Mouse (Mus musculus) heart, postnatal 36 days (tissue): ENCODE results near the gene Pptc7. TPM values are rescaled to one million over a fixed set of nuclear protein-coding genes. Genes with fewer than 3 reads are reported as not detected.

ENCODE experiments used
- DNase-seq, 2 experiments: peaks; one replicate each; pipeline ENCODE4 v3.0.0; 2021 to 2022
- intact Hi-C: fragments of 180-260 bp; cut with DNase I; formaldehyde crosslinking; loops from one replicate; pipeline ENCODE4 v1.15.1; 2025
- total RNA-seq, 2 experiments: library from RNA; stranded (reverse); gene quantifications; 2 replicates each; pipeline ENCODE4 v1.2.3; 2021

The Pptc7 gene
- 10 to 100 TPM; 89.5 to 98.4 TPM for total RNA-seq

DNA sequence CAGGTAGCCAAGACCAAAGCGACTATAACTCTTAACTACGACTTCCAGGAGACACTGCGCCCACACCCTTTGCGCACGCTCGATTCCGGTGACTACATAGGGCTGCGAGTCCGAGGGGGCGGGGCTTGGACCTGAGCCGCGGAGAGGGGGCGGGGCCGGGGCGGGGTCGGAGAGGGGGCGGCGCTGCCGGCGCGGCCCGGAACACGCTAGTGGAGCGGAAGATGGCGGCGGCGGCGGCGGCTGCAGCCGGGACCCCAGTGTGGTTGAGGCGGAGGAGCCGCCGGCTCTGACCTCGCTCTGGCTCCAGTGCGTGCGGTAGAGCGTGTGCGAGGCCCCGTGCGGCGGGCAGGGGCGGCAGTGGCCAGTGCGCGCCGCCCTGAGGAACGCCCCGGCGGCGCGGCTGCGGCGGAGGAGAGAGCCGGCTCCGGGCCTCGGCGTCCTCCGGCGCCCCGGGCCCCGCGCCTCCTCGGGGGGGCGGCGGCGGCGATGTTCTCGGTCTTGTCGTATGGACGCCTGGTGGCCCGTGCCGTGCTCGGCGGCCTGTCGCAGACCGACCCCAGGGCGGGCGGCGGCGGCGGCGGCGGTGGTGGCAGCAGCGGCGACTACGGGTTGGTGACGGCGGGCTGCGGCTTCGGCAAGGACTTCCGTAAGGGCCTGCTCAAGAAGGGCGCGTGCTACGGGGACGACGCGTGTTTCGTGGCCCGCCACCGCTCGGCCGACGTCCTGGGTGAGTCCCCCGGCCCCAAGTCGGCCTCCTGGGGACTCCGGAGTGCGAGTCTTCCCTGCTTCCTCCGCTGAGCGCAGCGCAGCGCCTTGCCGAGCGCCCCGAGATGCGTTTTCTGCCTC, at the start of gene Pptc7:
Gene Pptc7 (plus strand): TSS at position 183 of the 846 bp plus-strand sequence.
- peak; percentile 88 to 90 for DNase-seq
- intact Hi-C loops, result no loop called here

DNA sequence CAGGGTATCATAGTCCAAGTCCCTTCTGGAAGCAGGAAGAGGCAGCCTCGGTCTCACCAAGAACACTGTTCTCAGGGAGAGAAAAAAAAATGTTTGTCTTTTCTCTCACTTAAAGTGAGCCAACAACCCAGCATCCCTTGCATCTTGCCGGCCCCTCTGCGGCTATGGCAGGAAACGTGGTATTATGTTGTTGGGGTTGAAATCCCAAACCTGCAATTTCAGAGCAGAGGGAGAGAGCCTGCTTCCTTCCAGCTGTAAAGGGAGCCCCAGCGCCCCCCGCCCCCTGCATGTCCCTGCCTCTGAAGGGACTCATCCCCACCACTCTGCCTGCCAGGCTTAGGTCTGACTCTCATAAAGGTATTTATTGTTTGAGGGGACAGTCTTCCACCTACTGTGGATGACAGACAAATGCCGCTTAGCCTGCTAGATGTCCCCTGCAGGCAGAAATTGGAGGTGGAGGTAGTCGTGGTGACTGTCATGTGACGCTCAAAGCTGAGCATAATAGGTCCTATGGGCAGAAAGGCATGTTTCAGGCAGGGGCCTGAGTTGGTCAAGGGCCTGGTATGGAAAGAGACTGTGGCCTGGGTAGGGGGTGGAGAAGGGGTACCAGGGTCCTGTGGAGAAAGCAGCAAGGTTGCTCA, 48.8 kb upstream of the Pptc7 start:
- intact Hi-C loops, result no loop called here
- DNase-seq, result no peak

DNA sequence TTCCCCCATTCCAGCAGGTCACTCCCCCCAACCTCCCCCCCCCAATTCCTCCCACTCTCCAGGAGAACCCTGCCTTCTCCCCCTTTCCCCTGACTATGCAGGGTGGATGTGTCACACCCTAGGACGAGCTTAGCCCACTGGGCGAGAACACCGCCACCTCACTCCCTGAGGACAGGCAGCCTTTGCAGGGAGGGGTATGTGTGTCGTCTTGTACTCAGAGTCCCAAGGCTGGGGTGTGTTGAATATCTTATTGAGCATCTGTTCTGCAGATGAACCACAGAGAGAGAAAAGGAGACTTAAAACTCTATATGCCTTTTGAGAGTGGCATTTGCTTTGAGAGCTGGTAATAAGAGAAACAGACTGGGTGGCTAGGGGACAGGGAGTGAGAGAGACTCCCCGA, 47.0 kb upstream of the Pptc7 start:
- no peak for DNase-seq
- intact Hi-C loops, result no loop called here

DNA sequence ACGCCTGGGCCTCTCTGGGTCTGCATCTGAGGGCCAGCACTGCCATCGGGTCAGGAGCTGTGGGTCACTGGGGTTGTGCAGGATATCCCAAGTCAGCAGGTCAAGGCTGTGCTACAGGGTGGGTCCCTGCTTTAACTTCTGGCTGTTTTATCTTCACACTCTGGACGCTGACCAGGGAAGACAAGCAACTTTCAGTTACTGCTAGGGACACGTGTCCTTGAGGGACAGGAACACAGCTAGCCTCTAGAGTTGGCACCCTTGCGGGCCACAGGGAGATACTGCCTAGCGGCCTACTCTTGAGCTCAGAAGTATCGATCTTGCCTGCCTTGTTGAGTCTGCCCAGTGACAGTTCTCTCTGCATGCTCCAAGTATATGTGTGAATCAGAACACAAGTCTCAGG, 44.5 kb upstream of the Pptc7 start:
- intact Hi-C loops, result no loop called here
- no peak for DNase-seq

DNA sequence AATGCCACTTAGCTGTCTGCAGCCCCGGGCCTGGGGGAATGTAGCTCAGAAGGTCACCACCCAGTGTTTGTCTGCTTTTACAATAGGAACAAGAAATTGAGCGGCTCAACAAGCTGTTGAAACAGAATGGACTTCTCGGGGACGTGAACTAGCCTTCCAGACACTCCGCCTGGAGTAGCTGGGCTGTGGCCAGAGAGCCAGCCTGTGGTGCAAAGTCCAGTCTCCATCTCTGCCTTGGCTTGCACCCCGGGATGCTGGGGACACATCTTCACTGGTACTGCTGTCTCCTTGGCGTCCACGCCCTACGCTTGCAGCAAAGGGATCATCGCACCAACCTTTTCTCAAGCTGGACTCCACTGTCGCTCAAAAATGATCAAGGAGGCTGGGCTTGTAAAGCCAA, 43.6 kb upstream of the Pptc7 start:
- intact Hi-C loops, result no loop called here
- DNase-seq, result no peak

DNA sequence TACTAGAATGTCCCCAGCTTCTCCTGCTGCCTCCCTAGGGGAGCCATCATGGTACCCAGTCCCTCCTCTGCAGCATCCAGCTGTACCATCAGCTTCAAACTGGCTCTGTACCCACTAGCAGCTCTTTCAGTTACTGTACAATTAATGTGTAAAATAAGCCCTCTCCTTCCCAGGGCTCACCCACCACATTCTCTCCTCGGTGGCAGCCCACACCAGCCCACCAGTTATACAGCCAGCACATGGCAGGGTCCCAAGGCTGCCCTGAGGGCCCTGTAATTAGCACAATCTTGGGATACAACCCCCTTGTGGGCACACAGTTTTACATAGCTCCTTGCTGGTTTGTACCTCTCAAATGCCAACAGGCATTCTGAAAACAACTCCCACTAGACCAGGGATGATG, 43.2 kb upstream of the Pptc7 start:
- intact Hi-C loops, result no loop called here
- no peak for DNase-seq

DNA sequence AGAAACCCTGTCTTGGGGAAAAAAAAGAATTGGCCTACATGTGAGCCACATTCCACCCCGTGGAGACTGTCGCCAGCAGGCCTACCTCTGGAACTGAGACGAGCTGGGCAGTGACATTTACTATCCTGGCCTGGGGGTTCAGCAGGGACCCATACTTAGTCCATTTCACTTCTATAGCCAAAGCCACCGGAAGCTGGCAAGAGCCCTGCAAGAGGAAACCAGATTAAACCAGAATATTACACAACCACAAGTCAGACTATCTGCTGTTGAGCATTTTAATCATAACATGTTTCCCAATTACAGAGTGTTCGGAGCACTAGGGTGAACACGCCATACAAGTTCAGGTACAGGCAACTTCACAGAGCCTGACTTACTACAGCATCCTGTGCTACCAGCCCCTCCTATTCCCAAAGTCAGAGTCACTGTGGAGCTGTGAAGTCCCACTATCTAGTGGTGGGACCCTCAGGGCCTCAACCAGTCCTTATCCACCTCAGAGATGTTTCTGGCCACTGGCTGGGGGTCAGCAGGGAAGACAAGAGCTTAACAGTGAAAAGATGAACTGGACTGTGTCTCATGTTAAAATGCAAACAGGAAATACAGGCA, 41.5 kb upstream of the Pptc7 start:
- DNase-seq, result no peak
- intact Hi-C loops, result no loop called here

DNA sequence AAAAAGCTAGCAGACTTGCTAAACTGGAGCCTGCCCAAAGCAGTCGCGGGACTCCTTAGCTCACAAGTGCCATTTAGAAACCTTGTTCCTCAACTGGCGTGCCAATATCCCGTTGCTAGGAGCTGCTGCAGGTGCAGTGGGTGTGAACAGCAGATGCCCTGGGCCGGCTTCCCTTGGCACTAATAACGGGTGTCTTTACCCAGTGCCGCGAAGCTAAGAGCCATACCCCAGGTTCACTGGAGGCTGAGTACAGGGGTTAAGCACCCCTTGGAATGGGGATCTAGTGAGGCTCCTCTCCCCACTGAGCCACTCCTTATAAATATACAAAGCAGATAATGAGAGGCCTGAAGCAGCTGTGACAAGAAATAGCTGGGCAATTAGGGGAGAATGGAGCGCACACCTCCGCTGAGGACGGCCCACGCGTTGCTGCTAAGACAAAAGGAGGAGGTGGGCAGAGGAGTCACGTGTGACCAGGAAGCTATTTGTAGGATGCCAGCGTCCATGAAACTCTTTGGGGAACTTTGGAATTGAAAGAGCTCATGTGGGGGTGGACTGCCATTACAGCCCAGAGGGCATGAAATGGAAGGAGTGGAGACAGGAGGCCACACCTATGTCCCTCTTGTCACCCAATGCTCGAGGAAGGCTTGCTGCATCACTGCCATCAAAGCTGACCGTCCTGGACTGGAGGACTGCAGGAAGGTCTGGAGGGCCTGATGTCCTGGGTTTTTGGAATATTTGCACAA, 40.2 kb upstream of the Pptc7 start:
- DNase-seq, result no peak
- intact Hi-C loops, result no loop called here

DNA sequence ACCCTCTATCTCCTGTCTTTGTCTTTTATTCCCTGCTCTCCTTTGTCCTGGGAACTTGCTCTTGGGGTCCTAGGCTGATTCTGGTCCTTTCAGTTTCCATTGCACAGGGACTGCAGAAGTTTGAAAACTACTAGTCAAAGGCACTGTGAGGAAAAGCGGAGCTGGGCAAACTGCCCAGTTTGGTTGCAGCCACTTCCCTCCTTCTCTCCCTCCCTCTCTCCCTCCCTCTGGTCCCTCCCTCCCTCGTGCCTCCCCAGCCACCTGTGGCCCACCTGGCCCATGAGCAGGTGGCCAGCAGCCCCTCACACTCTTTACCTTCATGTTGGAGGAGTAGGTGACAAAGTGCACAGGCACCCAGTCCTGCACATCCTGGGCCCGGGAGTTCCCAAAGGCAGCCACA, 39.0 kb upstream of the Pptc7 start:
- DNase-seq, result no peak
- intact Hi-C loops, result no loop called here

DNA sequence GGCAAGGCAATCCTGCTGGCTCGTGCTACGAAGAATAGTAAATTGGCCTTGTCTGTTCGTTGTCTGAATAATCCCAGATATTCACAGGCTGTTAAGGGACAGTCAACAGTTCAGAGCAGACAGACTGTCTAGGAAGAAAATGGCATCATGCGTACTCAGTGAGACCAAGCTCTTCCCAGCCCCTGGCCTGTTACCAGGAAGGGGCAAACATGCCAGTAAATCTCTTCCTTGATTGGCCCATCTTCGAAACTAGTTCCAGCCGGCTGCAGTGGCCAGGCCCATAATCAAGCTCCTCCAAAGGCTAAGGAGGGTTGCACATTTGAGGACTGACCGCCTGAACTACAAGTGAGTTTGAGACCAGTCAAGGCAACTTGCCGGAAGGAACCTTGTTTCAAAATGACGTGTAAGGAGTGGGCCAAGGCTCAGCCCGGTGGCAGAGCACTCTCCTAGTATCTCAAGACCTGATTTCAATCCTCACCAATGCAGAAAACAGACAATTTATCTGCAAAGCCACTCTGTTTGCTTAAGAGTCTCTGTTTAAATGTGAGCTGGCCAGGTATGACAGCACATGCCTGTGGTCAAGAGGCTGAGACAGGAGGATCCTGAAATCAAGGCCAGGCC, 37.5 kb upstream of the Pptc7 start:
- intact Hi-C loops, result no loop called here
- no peak for DNase-seq

DNA sequence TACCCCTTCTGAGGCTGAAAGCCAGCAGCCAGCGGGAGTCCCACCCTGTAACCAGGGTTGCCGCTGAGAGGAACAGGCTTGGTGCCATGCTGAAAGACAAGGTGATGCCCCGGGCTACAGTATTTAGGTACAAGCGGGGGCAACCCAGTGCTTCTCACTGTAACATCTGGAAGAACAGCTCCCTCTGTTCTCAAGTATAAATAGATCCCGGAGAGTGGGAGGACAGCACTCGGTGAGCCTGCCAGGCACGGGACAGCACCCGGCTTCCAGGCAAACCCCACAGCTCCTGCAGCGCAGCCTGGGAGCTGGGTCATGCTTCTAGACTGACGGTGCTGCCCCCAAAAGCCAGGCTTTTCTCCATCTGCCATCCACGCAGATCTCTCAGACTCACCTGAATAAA, 36.6 kb upstream of the Pptc7 start:
- intact Hi-C loops, result no loop called here
- peak in 1 of 2 experiments; percentile 37 for DNase-seq

DNA sequence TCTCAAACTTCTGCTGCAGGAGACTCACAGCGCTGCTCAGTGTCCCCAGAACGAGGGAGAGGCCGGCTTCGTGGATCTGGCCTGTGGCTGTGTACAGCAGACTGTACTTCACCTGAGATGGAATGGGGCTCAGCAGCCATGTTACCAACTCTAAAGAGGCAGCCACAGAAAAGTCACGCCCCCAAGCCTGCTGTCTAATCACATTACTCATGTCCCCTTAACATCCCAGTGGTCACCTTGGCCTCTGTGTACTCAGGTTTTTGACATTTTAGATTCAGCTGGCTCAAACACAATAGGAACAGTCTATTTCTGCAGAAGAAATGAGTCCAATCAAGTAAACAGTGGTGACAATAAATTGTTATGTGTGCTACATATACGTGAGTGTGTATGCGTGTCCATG, 36.2 kb upstream of the Pptc7 start:
- intact Hi-C loops, result no loop called here
- no peak for DNase-seq

DNA sequence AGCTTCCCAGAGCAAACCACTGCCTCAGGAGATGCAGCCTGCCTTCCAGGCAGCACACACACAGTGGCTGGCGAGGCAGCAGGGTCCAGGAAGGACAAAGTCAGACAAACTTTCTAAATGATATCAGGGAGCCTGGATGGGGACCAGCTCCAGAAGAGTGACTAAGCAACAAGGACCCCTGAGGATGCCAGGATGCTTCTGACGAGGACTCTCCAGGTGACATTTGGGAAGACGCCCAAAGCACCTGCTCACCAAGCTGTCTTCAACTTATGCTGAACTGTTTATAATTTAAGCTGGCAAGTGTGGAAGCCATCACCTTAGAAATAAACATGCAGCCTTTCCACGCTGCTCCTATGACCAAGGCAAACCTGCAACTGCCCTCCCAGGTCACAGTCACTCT, 34.9 kb upstream of the Pptc7 start:
- DNase-seq, result no peak
- intact Hi-C loops, result no loop called here

DNA sequence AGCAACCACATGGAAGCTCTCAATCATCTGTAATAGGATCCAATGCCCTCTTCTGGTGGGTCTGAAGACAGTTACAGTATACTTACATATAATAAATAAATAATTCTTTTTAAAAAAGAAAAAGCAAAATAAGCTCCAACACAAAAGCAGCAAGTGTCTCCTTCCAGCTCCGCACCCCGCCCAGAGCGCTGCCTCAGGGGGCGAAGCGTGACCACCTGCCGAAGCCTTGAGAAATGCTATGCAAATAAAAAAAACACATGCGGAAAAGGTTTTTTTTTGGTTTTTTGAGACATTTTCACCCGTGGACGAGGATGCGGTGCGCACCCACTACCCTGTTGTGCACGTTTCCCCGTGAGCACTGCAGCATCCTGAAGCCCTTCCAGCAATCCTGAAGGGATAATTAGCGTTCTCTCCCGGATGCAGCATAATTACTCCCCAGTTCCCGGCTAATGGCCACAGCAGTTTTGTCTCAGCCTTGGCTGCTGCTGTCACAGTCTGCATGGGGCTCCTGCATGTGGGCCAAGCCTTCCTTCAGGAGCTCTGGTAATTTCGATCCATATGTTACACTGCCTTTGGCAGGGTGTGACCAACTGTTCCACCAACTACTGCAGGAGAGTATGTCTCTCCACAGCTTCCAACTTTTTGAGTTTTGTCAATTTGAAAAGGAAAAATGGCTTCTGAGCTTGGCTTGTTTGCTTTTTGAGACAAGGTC, 32.1 kb upstream of the Pptc7 start:
- intact Hi-C loops, result no loop called here
- DNase-seq, result no peak

DNA sequence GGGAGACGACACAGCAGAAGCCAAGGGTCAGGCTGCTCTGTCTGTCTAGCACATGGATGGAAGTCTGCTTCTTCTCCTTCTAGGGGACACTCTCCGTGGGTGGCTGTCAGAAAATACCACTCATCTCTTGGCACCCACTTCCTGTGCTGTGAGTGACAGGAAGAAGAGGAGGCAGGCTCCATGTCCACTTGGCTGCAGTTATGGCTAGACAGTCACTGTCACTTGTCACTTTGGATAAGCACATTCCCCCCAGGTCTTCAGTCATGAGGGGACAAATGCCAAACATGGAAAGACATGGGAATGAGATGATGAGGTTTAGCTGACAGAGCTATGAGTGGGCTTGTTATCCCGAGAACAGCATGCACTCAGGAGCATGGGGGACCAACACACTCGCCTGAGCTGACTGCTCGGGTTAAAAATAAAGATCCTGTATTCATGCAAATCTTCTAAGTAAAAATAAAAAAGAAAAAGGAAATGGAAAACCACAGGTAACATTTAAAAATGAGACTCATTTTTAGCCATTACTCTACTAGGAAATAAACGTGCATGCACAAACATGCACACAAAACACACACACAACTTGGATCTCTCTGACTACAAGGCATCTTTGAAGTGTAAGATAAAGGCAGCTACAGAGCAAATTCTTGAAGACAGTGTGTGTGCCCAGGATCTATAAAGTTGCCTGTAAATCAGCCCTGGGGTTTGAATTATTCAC, 26.0 kb upstream of the Pptc7 start:
- no peak for DNase-seq
- intact Hi-C loops, result no loop called here

DNA sequence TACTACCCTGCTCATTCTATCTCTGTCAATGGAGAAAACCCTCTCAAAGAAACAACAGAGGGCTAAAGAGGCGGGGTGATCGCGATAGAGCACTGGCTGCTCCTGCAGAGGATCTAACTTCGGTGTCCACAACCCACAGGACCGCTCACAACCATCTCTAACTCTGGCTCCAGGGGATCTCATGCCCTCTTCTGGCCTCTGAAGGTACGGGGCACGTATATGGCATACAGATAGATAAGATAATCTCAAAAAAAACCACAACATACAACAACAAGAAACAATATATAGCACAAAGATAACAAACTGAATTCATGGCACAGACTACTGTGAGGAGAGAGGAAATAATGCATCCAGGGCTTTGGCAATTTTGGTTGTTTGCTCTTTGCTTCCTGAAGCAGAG, 22.1 kb upstream of the Pptc7 start:
- intact Hi-C loops, result loop anchor here (5.0 kb wide), 1 partner anchor 130 kb away; no protein-coding TSS in a partner anchor
- no peak for DNase-seq

DNA sequence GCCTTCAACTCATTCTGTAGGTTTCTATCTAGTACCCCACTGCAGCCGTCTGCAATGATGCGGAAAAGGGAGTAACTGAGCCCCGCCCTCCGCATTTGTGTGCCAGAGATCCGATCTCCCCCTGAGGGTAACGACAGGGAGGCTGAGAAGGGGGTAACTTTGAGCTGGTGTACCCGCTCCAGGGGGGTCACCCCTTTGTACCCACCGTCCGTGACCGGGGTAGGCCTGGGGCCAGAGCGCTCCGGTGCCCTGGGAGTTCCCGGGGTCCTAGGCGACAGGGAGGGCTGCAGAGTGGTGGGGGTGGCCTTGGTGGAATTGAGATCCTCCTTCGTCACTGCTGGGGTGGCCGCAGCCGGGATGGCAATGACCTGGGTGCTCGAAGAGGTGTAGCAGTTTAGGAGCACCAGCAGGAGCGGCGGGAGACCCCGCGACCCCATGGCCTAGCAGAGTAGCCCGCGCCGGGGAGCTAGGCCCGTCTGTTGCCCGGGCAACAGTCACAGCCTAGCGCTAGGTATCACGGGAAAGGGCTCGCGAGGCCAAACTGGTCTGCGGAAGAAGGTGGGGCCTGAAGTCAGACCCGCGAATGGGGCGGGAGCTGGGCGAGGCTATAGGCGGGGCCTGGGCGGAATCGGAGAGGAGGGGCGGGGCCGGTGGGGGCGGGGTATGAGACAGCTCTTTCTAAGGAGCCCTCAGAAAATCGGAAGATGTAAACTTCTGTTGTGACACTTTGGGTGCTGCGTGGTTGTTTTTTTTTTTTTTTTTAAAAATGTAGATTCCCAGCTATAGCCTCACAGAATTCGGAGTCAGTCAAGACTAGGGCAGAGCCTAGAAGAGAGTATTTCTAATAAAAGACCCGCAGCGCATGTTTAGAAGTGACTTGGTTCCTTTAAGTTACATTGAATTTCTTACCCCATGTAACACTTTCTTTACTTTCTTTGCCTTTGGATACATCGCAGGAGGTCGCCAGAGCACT, 19.9 kb upstream of the Pptc7 start, which contains the start of gene Tctn1:
Gene Tctn1 (minus strand): TSS at position 528 of the 973 bp plus-strand sequence.
- intact Hi-C loops, result loop anchor here (5.0 kb wide), 1 partner anchor 132 kb away; no protein-coding TSS in a partner anchor
- peak; percentile 85 to 86 for DNase-seq

DNA sequence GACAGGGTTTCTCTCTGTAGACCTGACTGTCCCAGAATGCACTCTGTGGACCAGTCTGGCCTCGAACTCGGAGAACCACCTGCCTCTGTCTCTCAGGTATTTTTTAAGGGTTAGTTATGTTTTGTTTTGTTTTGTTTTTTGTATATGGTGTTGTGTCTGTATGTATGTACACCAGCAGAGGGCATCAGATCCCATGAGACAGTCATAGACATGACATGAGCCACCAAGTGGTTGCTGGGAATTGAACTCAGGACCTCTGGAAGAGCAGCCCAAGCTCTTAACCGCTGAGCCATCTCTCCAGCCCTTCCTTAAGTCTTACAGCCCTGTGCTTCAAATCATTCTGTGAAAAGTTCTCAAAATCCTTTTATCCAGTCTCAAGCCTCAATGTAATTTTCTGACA, 19.0 kb upstream of the Pptc7 start:
- intact Hi-C loops, result loop anchor here (5.0 kb wide), 1 partner anchor 127 kb away; the partner anchor contains the start of gene Arpc3
- DNase-seq, result no peak
